In the genomic region with DNA sequence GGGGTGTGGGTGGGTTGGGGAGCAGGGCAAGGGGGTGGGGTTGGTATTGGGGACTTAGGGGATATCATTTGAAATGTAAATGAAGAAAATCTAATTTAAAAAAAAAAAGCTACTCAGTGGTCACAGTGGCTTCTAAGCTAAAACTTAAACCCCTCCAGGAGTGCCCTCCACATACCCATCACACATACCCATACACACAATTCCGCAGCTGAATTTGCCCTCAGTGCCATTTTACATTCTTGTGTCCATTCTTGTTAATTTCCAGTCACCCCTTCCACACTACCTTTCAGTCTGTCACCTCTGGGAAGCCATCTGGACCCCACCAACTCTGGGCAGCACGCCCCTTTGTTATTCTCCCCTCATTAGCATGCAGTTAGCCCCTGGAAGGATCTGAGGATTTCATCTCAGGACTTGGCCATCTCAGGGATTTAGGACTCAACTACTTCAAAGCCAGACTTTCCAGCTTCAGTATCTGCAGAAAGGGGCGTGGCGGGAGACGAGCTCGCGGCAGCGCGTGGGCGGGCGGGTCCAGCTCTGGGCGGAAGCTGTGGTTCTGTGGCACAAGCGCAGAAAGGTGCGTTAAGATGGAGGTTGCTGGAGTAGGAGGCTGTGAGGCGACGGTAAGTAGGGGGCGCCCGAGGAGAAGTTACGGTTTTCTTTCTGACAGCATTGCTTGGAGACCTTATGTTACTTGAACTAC, we compare ENCODE assay signal across 8 mouse cellular contexts. TPM values are rescaled to one million over a fixed set of nuclear protein-coding genes. Genes with fewer than 3 reads are reported as not detected.
DNase-seq lines count a peak whose midpoint lies in the region; ATAC-seq and TF ChIP-seq lines count a peak whose summit lies in the region.

A gene (plus strand): TSS at position 537 of the 700 bp plus-strand sequence.

- peak within 1 kb of the TSS; percentile 64 for H3K4me2 ChIP-seq in kidney, embryonic 14.5 days (replicated peaks; ENCODE audit: low read depth, low read length)
- peak within 1 kb of the TSS; percentile 43 for H3K4me2 ChIP-seq in limb, embryonic 14.5 days (replicated peaks; ENCODE audit: low read depth, low read length, severe bottlenecking)
- H3K4me2 ChIP-seq in midbrain, postnatal 0 days (ENCODE audit: low read depth, low read length, poor library complexity, severe bottlenecking) = peak within 1 kb of the TSS; percentile 72

- no peak within 1 kb of the TSS for H3K27ac ChIP-seq in embryonic fibroblast, embryonic 13.5 days (ENCODE audit: insufficient read depth, low read length)
- no peak within 1 kb of the TSS for H3K27ac ChIP-seq in kidney, embryonic 14.5 days (ENCODE audit: low read depth, low read length)
- H3K27ac ChIP-seq in limb, embryonic 14.5 days (replicated peaks; ENCODE audit: low read depth, low read length) = no peak within 1 kb of the TSS
- peak within 1 kb of the TSS; percentile 55; the same call in 1 of the 2 replicates for H3K27ac ChIP-seq in midbrain, postnatal 0 days (ENCODE audit: low read depth, low read length)

- DNase-seq in 416B (ENCODE audit: low read depth) = peak; percentile 87
- peak; percentile 93 for DNase-seq in brain, adult 2 months (ENCODE audit: low read depth, low spot score)
- peak; percentile 61 to 78 for DNase-seq in heart, adult 9 months (ENCODE audit: low spot score in 2 of 2)
- peak; percentile 85 for DNase-seq in limb, embryonic 14.5 days (ENCODE audit: low spot score)
- DNase-seq in midbrain, postnatal 0 days (ENCODE audit: low spot score) = peak; percentile 92
- peak; percentile 61 to 77 for DNase-seq in spleen, postnatal 4 days (ENCODE audit: low spot score in 2 of 2)

- WGBS in kidney, embryonic 14.5 days = 3% methylated on average over 19 of the region's 19 CpGs
- WGBS in limb, embryonic 14.5 days = 1% methylated on average over 19 of the region's 19 CpGs
- under 1% methylated on average over 19 of the region's 19 CpGs for WGBS in midbrain, postnatal 0 days

- peak; percentile 17; the same call in 1 of the 2 replicates for TF ChIP-seq POLR2A in embryonic fibroblast, embryonic 13.5 days (IDR thresholded peaks at IDR 0.05; ENCODE audit: low read depth, low read length)
- no peak for TF ChIP-seq POLR2A in limb, embryonic 14.5 days (IDR thresholded peaks at IDR 0.05; ENCODE audit: borderline replicate concordance, extremely low read depth, insufficient read depth, insufficient read length)

- peaks cover 2% of the 10 kb centered on the region; the same call in 1 of the 2 replicates for H3K4me1 ChIP-seq in embryonic fibroblast, embryonic 13.5 days (ENCODE audit: control insufficient read depth, insufficient read depth, low read length)
- H3K4me1 ChIP-seq in kidney, embryonic 14.5 days (ENCODE audit: control insufficient read depth, insufficient read depth, low read length) = no peaks in the 10 kb centered on the region
- H3K4me1 ChIP-seq in limb, embryonic 14.5 days (ENCODE audit: control insufficient read depth, insufficient read depth, low read length) = 0 out of 2 replicates have a peak, but pooled peaks cover 2% of the 10 kb centered on the region
- no peaks in the 10 kb centered on the region for H3K4me1 ChIP-seq in midbrain, postnatal 0 days (ENCODE audit: insufficient read depth, low read length)

- peak; percentile 68; the same call in 1 of the 2 replicates for TF ChIP-seq CTCF in embryonic fibroblast, embryonic 13.5 days (IDR thresholded peaks at IDR 0.05; ENCODE audit: borderline replicate concordance, insufficient read depth, low read length)
- TF ChIP-seq CTCF in midbrain, postnatal 0 days (IDR thresholded peaks at IDR 0.05) = peak; percentile 82

- no peak within 1 kb of the TSS; the same call in 1 of the 2 replicates for H3K4me3 ChIP-seq in embryonic fibroblast, embryonic 13.5 days (ENCODE audit: insufficient read depth, low read length)
- H3K4me3 ChIP-seq in kidney, embryonic 14.5 days (ENCODE audit: low read length) = peak within 1 kb of the TSS; percentile 38; the same call in 1 of the 2 replicates
- peak within 1 kb of the TSS; percentile 27 for H3K4me3 ChIP-seq in limb, embryonic 14.5 days (replicated peaks; ENCODE audit: low read length)
- peak within 1 kb of the TSS; percentile 39 for H3K4me3 ChIP-seq in midbrain, postnatal 0 days (ENCODE audit: low read depth, low read length)

- H3K36me3 ChIP-seq in kidney, embryonic 14.5 days (ENCODE audit: control insufficient read depth, insufficient read depth, low read length) = no peaks in the 10 kb centered on the region
- no peaks in the 10 kb centered on the region for H3K36me3 ChIP-seq in limb, embryonic 14.5 days (ENCODE audit: control insufficient read depth, insufficient read depth, low read length)
- H3K36me3 ChIP-seq in midbrain, postnatal 0 days (ENCODE audit: insufficient read depth, low read length) = peaks cover under 1% of the 10 kb centered on the region; the same call in 1 of the 2 replicates

- H3K27me3 ChIP-seq in kidney, embryonic 14.5 days (ENCODE audit: control insufficient read depth, insufficient read depth, low read length) = no peaks in the 10 kb centered on the region
- H3K27me3 ChIP-seq in limb, embryonic 14.5 days (ENCODE audit: control insufficient read depth, insufficient read depth, low read length) = no peaks in the 10 kb centered on the region
- H3K27me3 ChIP-seq in midbrain, postnatal 0 days (ENCODE audit: insufficient read depth, low read length) = no peaks in the 10 kb centered on the region

- H3K9ac ChIP-seq in kidney, embryonic 14.5 days (ENCODE audit: low read depth, low read length) = peak within 1 kb of the TSS; percentile 43
- H3K9ac ChIP-seq in limb, embryonic 14.5 days (ENCODE audit: low read depth, low read length, severe bottlenecking) = peak within 1 kb of the TSS; percentile 17
- peak within 1 kb of the TSS; percentile 52 for H3K9ac ChIP-seq in midbrain, postnatal 0 days (replicated peaks; ENCODE audit: low read length, poor library complexity, severe bottlenecking)

- peak; percentile 92 for ATAC-seq in kidney, embryonic 14.5 days (ENCODE audit: low FRiP score, low TSS enrichment)
- ATAC-seq in limb, embryonic 14.5 days (ENCODE audit: low FRiP score, low read depth) = peak; percentile 92
- peak; percentile 91 for ATAC-seq in midbrain, postnatal 0 days (ENCODE audit: low FRiP score)

- no peaks in the 10 kb centered on the region for H3K9me3 ChIP-seq in kidney, embryonic 14.5 days (ENCODE audit: control insufficient read depth, low read length)
- H3K9me3 ChIP-seq in limb, embryonic 14.5 days (ENCODE audit: control insufficient read depth, low read length) = no peaks in the 10 kb centered on the region
- H3K9me3 ChIP-seq in midbrain, postnatal 0 days (ENCODE audit: low read length) = no peaks in the 10 kb centered on the region

RNA-seq across cellular contexts. Expression of the gene that starts here (rescaled TPM):
- polyA plus RNA-seq in embryonic fibroblast, embryonic 13.5 days (2011; ENCODE audit: insufficient read length, low read depth, missing spikeins) = 0.32 TPM in 1 of 2 replicates, not detected in the other
- 0.31 and 0.43 TPM in 2 replicates for polyA plus RNA-seq in kidney, embryonic 14.5 days (2014; fragmentation: Nextera tagmentation; extraction: Ambion mirVana)
- polyA plus RNA-seq in limb, embryonic 14.5 days (2012; rRNA removed) = 0.68 and 1.3 TPM in 2 replicates
- polyA plus RNA-seq in limb, embryonic 14.5 days (2014; fragmentation: Nextera tagmentation; extraction: Ambion mirVana) = 0.52 and 0.57 TPM in 2 replicates
- total RNA-seq in midbrain, postnatal 0 days (2014; rRNA removed) = 0.44 and 0.47 TPM in 2 replicates
- 0.17 and 0.54 TPM in 2 replicates for polyA plus RNA-seq in midbrain, postnatal 0 days (2015; fragmentation: Nextera tagmentation; extraction: Ambion mirVana)

Comparison
In these comparisons a context has a peak if more than half of its experiments do, and no peak if none do; other contexts are left out.
1. Peak in ATAC-seq, H3K4me3 ChIP-seq, H3K9ac ChIP-seq and H3K4me2 ChIP-seq in kidney, embryonic 14.5 days; RNA of the gene not detected or under 1 TPM.
2. Peak in DNase-seq, ATAC-seq, H3K4me3 ChIP-seq, H3K27ac ChIP-seq, H3K9ac ChIP-seq and H3K4me2 ChIP-seq in midbrain, postnatal 0 days; RNA of the gene not detected or under 1 TPM.